In genomic region chr10:7025028-7025427, GRCm38 (mm10) we compare ENCODE assay signal across 24 mouse cellular contexts. TPM values are rescaled to one million over a fixed set of nuclear protein-coding genes. Genes with fewer than 3 reads are reported as not detected.
"Had no signal": no experiment of that assay in that cellular context is flagged by ENCODE, and none has a peak within 500 bp of the region (broad histone marks: within the 10 kb centered on the region; RNA-seq: fewer than 3 reads in every experiment).

No protein-coding gene starts in this region.

- DNase-seq: cerebellum, adult 9-11 months; cerebellum, postnatal 10 days; cerebellum, postnatal 14 days; cerebellum, postnatal 25 days; cerebellum, postnatal 36 days; embryo, embryonic 11 days; forebrain, postnatal 0 days; gastrocnemius, adult 2 months; gastrocnemius, postnatal 10 days; gastrocnemius, postnatal 14 days; gastrocnemius, postnatal 25 days; gastrocnemius, postnatal 36 days; heart, adult 11 months; heart, adult 18-20 months; heart, adult 2 months had no signal

- ATAC-seq: forebrain, embryonic 13.5 days; forebrain, embryonic 14.5 days; forebrain, embryonic 15.5 days; forebrain, embryonic 16.5 days had no signal

- H3K27me3 ChIP-seq: embryonic facial prominence, embryonic 12.5 days; embryonic facial prominence, embryonic 13.5 days; embryonic facial prominence, embryonic 15.5 days; forebrain, embryonic 12.5 days; forebrain, embryonic 13.5 days; forebrain, embryonic 15.5 days had no signal

RNA-seq across cellular contexts. Expression of gene Ipcef1, which starts 27.2 kb away (rescaled TPM):
- total RNA-seq: gastrocnemius, adult 18-20 months; gastrocnemius, adult 2 months; gastrocnemius, postnatal 14 days had no signal
